Mouse (Mus musculus) E14TG2a.4 (cell line): Measurements from ENCODE around the gene Arhgap15.

Experiments
- CTCF ChIP-seq: conservative IDR thresholded peaks from 2 replicates; pipeline ENCODE4 v1.5.1; 2014; ENCODE audit warnings: low read length
- NANOG ChIP-seq: IDR thresholded peaks from 2 replicates; pipeline ENCODE4 v1.6.1; 2014; ENCODE audit warnings: borderline replicate concordance, low read length, mixed read lengths
- POU5F1 ChIP-seq: IDR thresholded peaks from 2 replicates; pipeline ENCODE4 v1.6.1; 2014; ENCODE audit warnings: low read length, borderline replicate concordance

DNA sequence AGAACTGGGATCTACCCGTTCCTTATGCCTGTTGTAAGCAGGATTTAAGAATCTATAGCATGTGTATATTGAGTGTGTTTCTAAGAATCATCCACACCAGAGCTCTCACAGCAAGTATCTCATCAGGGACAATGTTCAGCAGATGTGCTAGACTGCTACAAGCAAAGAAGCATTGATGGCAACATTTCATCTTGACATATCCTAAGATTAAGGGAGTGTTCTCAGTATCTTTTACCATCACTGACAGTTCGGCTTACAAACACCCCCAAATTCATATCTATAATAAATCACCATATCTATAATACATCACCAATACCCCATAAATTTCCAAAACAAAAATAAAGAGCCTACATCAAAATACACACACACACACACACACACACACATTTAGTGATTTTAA lies 374.6 kb downstream of the Arhgap15 start:
- TF ChIP-seq CTCF (no peak), NANOG (no peak), POU5F1 (no peak)
